Mouse (Mus musculus) erythroblast, adult 5-6 weeks (primary cell): ENCODE measurements around the gene Lhfpl2. TPM values are rescaled to one million over a fixed set of nuclear protein-coding genes. Genes with fewer than 3 reads are reported as not detected.

Experiments used
- ATAC-seq: replicated peaks from 2 replicates; pipeline ENCODE4 v1.8.0; 2016; ENCODE audit warnings: moderate number of reproducible peaks, mild to moderate bottlenecking, moderate TSS enrichment, inconsistent platforms; ENCODE audit not compliant: poor library complexity, low FRiP score, severe bottlenecking
- total RNA-seq, 2 experiments: library from RNA; stranded (forward) in 1 of 2; stranded (reverse) in 1 of 2; fragments of 150-400 nt in 1 of 2; fragments of 200-764, 138-1000 nt in 1 of 2; gene quantifications; 2 replicates each; pipeline versions ENCODE4 v1.2.3 to v1.2.4; 2015 to 2017; ENCODE audit warnings: low replicate concordance in 2 of 2

Gene Lhfpl2
- total RNA-seq, 2 experiments from 2014 or later: 1.3 to 4.8 TPM

GRCm38 (mm10) chr13:94193227-94193626, 135.6 kb downstream of the Lhfpl2 start:
- ATAC-seq: no peak

GRCm38 (mm10) chr13:94198616-94199015, 141.0 kb downstream of the Lhfpl2 start:
- no peak for ATAC-seq

- ATAC-seq: no peak
Observed at GRCm38 (mm10) chr13:94199829-94200228, 142.2 kb downstream of the Lhfpl2 start.

- peak; percentile 72; the same call in 1 of the 2 replicates for ATAC-seq
Observed at GRCm38 (mm10) chr13:94205234-94205633, 147.6 kb downstream of the Lhfpl2 start.

GRCm38 (mm10) chr13:94207973-94208372, 150.4 kb downstream of the Lhfpl2 start:
- ATAC-seq: no peak

GRCm38 (mm10) chr13:94208892-94209291, 151.3 kb downstream of the Lhfpl2 start:
- ATAC-seq: no peak

GRCm38 (mm10) chr13:94211236-94212119, 153.9 kb downstream of the Lhfpl2 start:
- ATAC-seq: no peak

- ATAC-seq: no peak
Observed at GRCm38 (mm10) chr13:94212179-94212578, 154.6 kb downstream of the Lhfpl2 start.

- no peak for ATAC-seq
Observed at GRCm38 (mm10) chr13:94212716-94213115, 155.1 kb downstream of the Lhfpl2 start.

GRCm38 (mm10) chr13:94223609-94224008, 166.0 kb downstream of the Lhfpl2 start:
- no peak for ATAC-seq

GRCm38 (mm10) chr13:94224717-94225705, 167.4 kb downstream of the Lhfpl2 start:
- ATAC-seq: no peak

GRCm38 (mm10) chr13:94231871-94232270, 174.3 kb downstream of the Lhfpl2 start:
- no peak for ATAC-seq

- no peak for ATAC-seq
Observed at GRCm38 (mm10) chr13:94239488-94239887, 181.9 kb downstream of the Lhfpl2 start.

GRCm38 (mm10) chr13:94240111-94240510, 182.5 kb downstream of the Lhfpl2 start:
- ATAC-seq: no peak

- ATAC-seq: no peak
Observed at GRCm38 (mm10) chr13:94240873-94241272, 183.3 kb downstream of the Lhfpl2 start.

- ATAC-seq: no peak
Observed at GRCm38 (mm10) chr13:94241892-94242524, 184.4 kb downstream of the Lhfpl2 start.

- ATAC-seq: no peak
Observed at GRCm38 (mm10) chr13:94242897-94243296, 185.3 kb downstream of the Lhfpl2 start.
